Mouse (Mus musculus) midbrain, postnatal 0 days (tissue): Measurements from ENCODE around the gene Fth1. TPM values are rescaled to one million over a fixed set of nuclear protein-coding genes. Genes with fewer than 3 reads are reported as not detected.

Source experiments
- ATAC-seq: fragments of 200-750 bp; cut with Nextera tagmentation; 2 replicates; pipeline ENCODE4 v1.8.0; 2017; ENCODE audit warnings: moderate number of reproducible peaks, mild to moderate bottlenecking, moderate TSS enrichment, moderate library complexity; ENCODE audit not compliant: low FRiP score
- DNase-seq: peaks from one replicate; pipeline ENCODE4 v3.0.0-alpha.2; 2015; ENCODE audit warnings: low spot score
- H3K27ac ChIP-seq: fragments of 300-500 bp; sonication (generic); 2 replicates; pipeline ENCODE4 v1.5.1; 2014; ENCODE audit warnings: low read depth, mild to moderate bottlenecking, low read length, mixed read lengths
- H3K27me3 ChIP-seq: fragments of 300-500 bp; sonication (generic); 2 replicates; pipeline ENCODE4 v1.6.1; 2014; ENCODE audit warnings: low read length, control low read depth, mixed read lengths; ENCODE audit not compliant: insufficient read depth
- H3K36me3 ChIP-seq: fragments of 300-500 bp; sonication (generic); 2 replicates; pipeline ENCODE4 v1.6.1; 2014; ENCODE audit warnings: low read length, control low read depth, mixed read lengths; ENCODE audit not compliant: insufficient read depth
- H3K4me1 ChIP-seq: fragments of 300-500 bp; sonication (generic); 2 replicates; pipeline ENCODE4 v1.6.1; 2014; ENCODE audit warnings: mild to moderate bottlenecking, control low read depth, antibody characterized with exemption, low read length, mixed read lengths; ENCODE audit not compliant: insufficient read depth
- H3K4me2 ChIP-seq: fragments of 300-500 bp; sonication (generic); 2 replicates; pipeline ENCODE4 v1.6.1; 2014; ENCODE audit warnings: low read depth, mild to moderate bottlenecking, low read length, mixed read lengths; ENCODE audit not compliant: poor library complexity, severe bottlenecking
- H3K4me3 ChIP-seq: fragments of 300-500 bp; sonication (generic); 2 replicates; pipeline ENCODE4 v1.5.1; 2014; ENCODE audit warnings: low read depth, mild to moderate bottlenecking, low read length, moderate library complexity
- H3K9ac ChIP-seq: fragments of 300-500 bp; sonication (generic); replicated peaks from 2 replicates; pipeline ENCODE4 v1.6.1; 2014; ENCODE audit warnings: mild to moderate bottlenecking, low read length, moderate library complexity, mixed read lengths; ENCODE audit not compliant: poor library complexity, severe bottlenecking
- H3K9me3 ChIP-seq: fragments of 300-500 bp; sonication (generic); 2 replicates; pipeline ENCODE4 v1.6.1; 2016; ENCODE audit warnings: low read length, control low read depth
- CTCF ChIP-seq: IDR thresholded peaks from 2 replicates; pipeline ENCODE4 v1.5.1; 2016; ENCODE audit warnings: antibody characterized with exemption, mild to moderate bottlenecking
- WGBS: fragments of 180-500 bp; shearing (Covaris S2); extraction: QIAGEN DNeasy Blood & Tissue Kit; methylation state at CpG from one replicate; pipeline ENCODE4 v1.1.7; 2014; 5-methylcytosine and 5-hydroxymethylcytosine counted together
- polyA plus RNA-seq: library from polyadenylated mRNA; unstranded; fragments of >200 nt; fragmentation: Nextera tagmentation; extraction: Ambion mirVana; gene quantifications from 2 replicates; pipeline ENCODE4 v1.2.1, GENCODE M21; 2015
- total RNA-seq: library from RNA; depleted of rRNA; stranded (reverse); fragments of >200 nt; gene quantifications from 2 replicates; pipeline ENCODE4 v1.2.3, GENCODE M21; 2014

Gene Fth1
- total and polyA plus RNA-seq, 2 experiments from 2014 or later, result 436 to 2,585 TPM

DNA sequence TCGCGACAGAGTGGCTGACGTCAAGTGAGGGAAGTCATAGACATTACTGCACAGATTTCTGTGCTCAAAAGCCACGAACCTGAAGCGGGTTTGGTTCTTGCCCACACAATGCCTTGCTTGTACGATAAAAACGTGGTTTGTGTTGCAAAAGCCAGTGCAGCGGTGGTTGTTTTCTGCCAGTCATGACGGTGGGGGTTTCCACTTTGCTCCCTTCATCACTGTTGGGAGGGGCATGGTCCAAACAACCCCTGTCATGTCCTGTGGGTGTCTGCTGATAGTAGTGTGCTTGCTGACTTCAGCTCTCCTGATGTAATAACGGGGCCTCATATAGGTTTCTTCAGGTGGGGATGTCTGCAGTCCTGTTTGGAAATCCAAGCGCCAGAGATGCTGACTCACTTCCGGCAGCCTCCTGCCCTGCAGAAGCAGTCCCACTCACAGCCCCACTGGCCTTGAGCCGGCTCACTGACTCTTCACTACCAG is 41.5 kb upstream of the Fth1 start:
- no peak for TF ChIP-seq CTCF
- Histone ChIP-seq H3K36me3 (no peaks in the 10 kb centered on the region), H3K27me3 (no peaks in the 10 kb centered on the region), H3K4me1 (no peaks in the 10 kb centered on the region), H3K4me2 (no peak overlapping the region), H3K27ac (no peak overlapping the region), H3K4me3 (no peak overlapping the region), H3K9me3 (no peaks in the 10 kb centered on the region), H3K9ac (no peak overlapping the region)
- 76% methylated on average over 13 of the region's 13 CpGs for WGBS
- no peak for DNase-seq
- no peak for ATAC-seq

DNA sequence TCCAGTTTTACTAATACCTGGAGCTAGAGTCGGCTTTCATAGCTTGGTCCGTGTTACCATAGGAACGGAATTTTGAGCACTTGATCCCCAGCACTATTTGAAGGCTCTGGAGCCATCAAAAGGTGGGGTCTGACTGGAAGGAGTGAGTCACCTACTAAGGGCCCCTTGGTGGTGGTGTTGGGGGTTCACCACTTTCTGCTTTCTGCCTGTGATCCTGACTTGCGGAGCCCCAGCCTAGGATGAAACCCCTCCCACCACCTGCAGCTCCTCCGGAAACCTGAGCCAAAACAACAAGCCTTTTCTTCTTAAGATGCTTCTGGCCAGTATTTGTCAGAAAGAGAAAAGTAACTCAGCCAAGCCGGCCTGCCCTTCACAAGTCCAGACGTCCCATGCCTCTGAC is 40.6 kb upstream of the Fth1 start:
- Histone ChIP-seq H3K9me3 (no peaks in the 10 kb centered on the region), H3K27me3 (no peaks in the 10 kb centered on the region), H3K4me3 (no peak overlapping the region), H3K9ac (no peak overlapping the region), H3K36me3 (no peaks in the 10 kb centered on the region), H3K27ac (no peak overlapping the region), H3K4me1 (no peaks in the 10 kb centered on the region), H3K4me2 (no peak overlapping the region)
- WGBS, result 55% methylated on average over 7 of the region's 7 CpGs
- DNase-seq (no peak), ATAC-seq (no peak)
- TF ChIP-seq CTCF, result no peak

DNA sequence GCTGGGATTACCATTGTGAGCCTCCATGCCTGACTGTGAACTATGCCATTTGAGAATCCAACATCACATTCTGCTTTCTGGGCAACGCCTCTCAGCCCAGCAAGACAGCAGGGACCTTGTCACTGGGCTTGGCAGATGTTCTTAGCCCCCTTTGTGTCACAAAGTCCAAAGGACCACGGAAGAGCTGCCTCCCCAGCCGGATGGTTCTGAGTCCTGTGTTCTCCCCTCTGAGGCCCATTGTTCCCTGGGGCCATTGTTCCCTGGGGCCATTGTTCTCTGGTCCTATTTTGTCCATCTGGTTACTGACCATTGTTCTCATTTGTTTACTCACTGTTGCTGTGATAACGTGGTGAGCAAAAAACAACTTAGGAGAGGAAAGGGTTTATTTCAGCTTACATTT is 39.5 kb upstream of the Fth1 start:
- DNase-seq (no peak), ATAC-seq (no peak)
- Histone ChIP-seq H3K9ac (no peak overlapping the region), H3K9me3 (no peaks in the 10 kb centered on the region), H3K4me3 (no peak overlapping the region), H3K27ac (no peak overlapping the region), H3K36me3 (no peaks in the 10 kb centered on the region), H3K4me2 (no peak overlapping the region), H3K27me3 (no peaks in the 10 kb centered on the region), H3K4me1 (no peaks in the 10 kb centered on the region)
- TF ChIP-seq CTCF, result no peak
- WGBS, result 2% methylated on average over 4 of the region's 4 CpGs

DNA sequence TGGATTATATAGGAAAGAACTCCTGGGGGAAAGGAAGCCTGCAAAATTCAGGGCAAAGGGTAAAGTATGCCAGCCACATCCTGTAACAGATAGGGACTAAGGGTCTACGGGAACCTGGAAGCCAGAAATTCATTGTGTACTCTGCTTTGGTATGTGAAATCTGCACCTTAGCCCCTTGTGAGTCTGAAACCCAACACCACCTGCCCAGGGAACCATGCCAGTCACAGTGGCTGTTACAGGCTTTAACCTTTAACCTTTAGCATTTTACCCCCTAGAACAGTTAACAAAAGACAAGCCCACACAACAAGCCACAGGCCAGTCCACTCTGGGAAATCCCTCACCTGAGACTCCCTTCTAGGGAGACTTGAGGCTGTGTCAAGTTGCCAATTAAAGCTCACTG is 38.6 kb upstream of the Fth1 start:
- no peak for TF ChIP-seq CTCF
- DNase-seq, result no peak
- Histone ChIP-seq H3K36me3 (no peaks in the 10 kb centered on the region), H3K27ac (no peak overlapping the region), H3K4me1 (no peaks in the 10 kb centered on the region), H3K9ac (no peak overlapping the region), H3K4me2 (no peak overlapping the region), H3K4me3 (no peak overlapping the region), H3K9me3 (no peaks in the 10 kb centered on the region), H3K27me3 (no peaks in the 10 kb centered on the region)
- 65% methylated on average over 1 of the region's 1 CpGs for WGBS
- no peak for ATAC-seq

DNA sequence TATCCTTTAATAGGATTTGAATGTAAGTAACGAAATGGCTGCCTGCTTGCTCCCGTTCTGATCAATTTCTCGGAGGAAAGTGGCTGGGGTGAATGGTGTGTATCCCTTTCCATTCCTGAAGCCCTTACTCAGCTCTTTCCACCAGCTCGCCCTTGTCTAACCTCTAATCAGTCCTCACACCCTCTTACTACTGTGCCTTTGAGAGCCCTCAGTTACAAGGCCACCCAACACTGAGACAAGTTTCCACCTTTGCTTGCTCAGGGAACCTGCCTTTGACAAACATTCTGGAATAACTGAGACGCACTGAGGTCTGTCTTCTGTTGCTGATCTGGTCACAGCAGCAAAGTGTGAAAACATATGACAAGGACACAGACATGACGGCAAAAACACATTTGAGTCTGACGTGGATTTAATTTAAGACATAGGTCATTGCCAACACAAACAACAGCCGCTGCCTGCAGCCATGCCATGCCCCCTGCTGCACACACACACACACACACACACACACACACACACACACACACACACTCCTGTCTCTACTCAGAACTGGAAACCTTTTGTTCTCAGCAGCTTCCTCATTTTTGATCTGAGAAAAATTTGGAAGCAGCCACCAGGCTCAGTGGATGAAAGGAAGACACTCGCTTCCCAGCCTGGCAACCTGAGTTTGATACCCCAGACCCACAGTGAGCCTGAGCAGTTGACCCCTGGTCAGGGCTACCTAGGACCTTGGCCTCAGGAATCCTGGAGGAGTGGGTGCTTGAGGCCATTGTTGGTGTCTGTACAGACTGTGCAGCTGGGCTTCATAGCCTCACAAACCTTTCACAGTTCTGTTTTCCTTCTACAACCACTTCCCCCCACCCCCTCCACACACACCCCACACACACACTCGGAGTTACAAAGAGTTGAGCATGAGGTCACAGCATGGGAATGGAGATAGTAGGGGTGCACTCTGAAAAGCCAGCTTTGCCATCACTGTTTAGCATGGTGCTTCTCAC is 37.6 kb upstream of the Fth1 start:
- Histone ChIP-seq H3K4me3 (no peak overlapping the region), H3K27me3 (no peaks in the 10 kb centered on the region), H3K27ac (no peak overlapping the region), H3K36me3 (no peaks in the 10 kb centered on the region), H3K9ac (no peak overlapping the region), H3K9me3 (no peaks in the 10 kb centered on the region), H3K4me2 (no peak overlapping the region), H3K4me1 (no peaks in the 10 kb centered on the region)
- WGBS, result 73% methylated on average over 10 of the region's 10 CpGs
- TF ChIP-seq CTCF, result no peak
- DNase-seq (no peak), ATAC-seq (no peak)

DNA sequence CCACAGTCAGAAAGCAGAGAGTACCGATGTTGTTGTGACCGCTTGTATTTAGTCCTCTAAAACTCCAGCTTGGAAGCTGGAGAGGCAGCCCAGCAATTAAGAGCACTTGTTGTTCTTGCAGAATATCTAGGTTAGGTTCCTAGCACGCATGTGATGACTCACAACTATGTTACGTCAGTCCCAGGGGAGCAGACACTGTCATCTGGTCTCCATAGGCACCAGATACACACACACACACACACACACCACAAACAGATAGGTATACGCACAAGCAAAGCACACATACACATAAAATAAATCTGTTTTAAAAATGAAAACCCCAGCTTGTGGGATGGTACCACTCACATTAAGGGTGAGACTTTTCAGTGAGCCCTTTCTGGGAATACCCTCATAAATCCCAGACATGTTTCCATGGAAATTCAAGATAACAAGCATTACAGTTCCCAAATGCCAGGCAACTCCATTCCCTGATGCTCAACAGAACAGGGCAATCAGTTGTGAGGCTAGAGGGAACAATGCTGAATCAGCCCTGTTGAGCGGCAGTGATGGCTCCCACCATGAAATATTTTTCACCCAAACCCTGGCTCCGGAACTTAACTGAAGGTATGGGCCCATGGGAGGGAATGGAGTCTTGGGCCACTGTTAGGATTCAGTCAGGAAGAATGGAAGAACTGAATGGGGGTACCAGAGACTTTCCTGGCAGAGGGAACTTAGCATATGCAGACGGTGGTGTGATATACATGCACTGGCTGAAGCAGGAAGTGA is 34.4 kb upstream of the Fth1 start:
- H3K27me3 ChIP-seq, result no peaks in the 10 kb centered on the region
- no peaks in the 10 kb centered on the region for H3K36me3 ChIP-seq
- H3K4me3 ChIP-seq, result no peak overlapping the region
- WGBS, result 89% methylated on average over 8 of the region's 8 CpGs
- ATAC-seq (no peak), DNase-seq (no peak)
- TF ChIP-seq CTCF, result no peak
- no peaks in the 10 kb centered on the region for H3K4me1 ChIP-seq
- no peak overlapping the region for H3K27ac ChIP-seq
- no peaks in the 10 kb centered on the region for H3K9me3 ChIP-seq
- H3K9ac ChIP-seq, result no peak overlapping the region
- H3K4me2 ChIP-seq, result no peak overlapping the region
